Mouse (Mus musculus) limb, embryonic 11.5 days (tissue): ENCODE results near the gene Klf12. TPM values are rescaled to one million over a fixed set of nuclear protein-coding genes. Genes with fewer than 3 reads are reported as not detected.

Experiments
- ATAC-seq: fragments of 200-750 bp; cut with Nextera tagmentation; 2 replicates; pipeline ENCODE4 v1.8.0; 2017; ENCODE audit warnings: low read depth; ENCODE audit not compliant: insufficient number of reproducible peaks, low FRiP score, low TSS enrichment
- DNase-seq: peaks from one replicate; pipeline ENCODE4 v3.0.0-alpha.2; 2015; ENCODE audit warnings: low spot score
- H3K27ac ChIP-seq: fragments of 300-500 bp; sonication (generic); replicated peaks from 2 replicates; pipeline ENCODE4 v1.5.1; 2014; ENCODE audit warnings: low read depth, mild to moderate bottlenecking, low read length
- H3K27me3 ChIP-seq: fragments of 300-500 bp; sonication (generic); 2 replicates; pipeline ENCODE4 v1.6.1; 2014; ENCODE audit warnings: mild to moderate bottlenecking, low read length, mixed read lengths; ENCODE audit not compliant: control insufficient read depth, insufficient read depth
- H3K36me3 ChIP-seq: fragments of 300-500 bp; sonication (generic); 2 replicates; pipeline ENCODE4 v1.6.1; 2014; ENCODE audit warnings: mild to moderate bottlenecking, low read length, moderate library complexity, mixed read lengths; ENCODE audit not compliant: control insufficient read depth, insufficient read depth
- H3K4me1 ChIP-seq: fragments of 300-500 bp; sonication (generic); 2 replicates; pipeline ENCODE4 v1.6.1; 2014; ENCODE audit warnings: low read length, mixed read lengths; ENCODE audit not compliant: control insufficient read depth, insufficient read depth
- H3K4me2 ChIP-seq: fragments of 300-500 bp; sonication (generic); 2 replicates; pipeline ENCODE4 v1.6.1; 2014; ENCODE audit warnings: low read depth, mild to moderate bottlenecking, moderate library complexity; ENCODE audit not compliant: severe bottlenecking
- H3K4me3 ChIP-seq: fragments of 300-500 bp; sonication (generic); 2 replicates; pipeline ENCODE4 v1.5.1; 2014; ENCODE audit warnings: low read depth, low read length
- H3K9ac ChIP-seq: fragments of 300-500 bp; sonication (generic); 2 replicates; pipeline ENCODE4 v1.6.1; 2014; ENCODE audit warnings: mild to moderate bottlenecking, low read length
- H3K9me3 ChIP-seq: fragments of 300-500 bp; sonication (generic); 2 replicates; pipeline ENCODE4 v1.6.1; 2016; ENCODE audit warnings: low read length; ENCODE audit not compliant: control insufficient read depth
- WGBS: fragments of 180-500 bp; shearing (Covaris S2); extraction: QIAGEN DNeasy Blood & Tissue Kit; methylation state at CpG from one replicate; pipeline ENCODE4 v1.1.7; 2014; 5-methylcytosine and 5-hydroxymethylcytosine counted together
- polyA plus RNA-seq: library from polyadenylated mRNA; unstranded; fragments of >200 nt; fragmentation: Nextera tagmentation; extraction: Ambion mirVana; gene quantifications from 2 replicates; pipeline ENCODE4 v1.2.1, GENCODE M21; 2014

Klf12 gene
- polyA plus RNA-seq, 1 experiment from 2014 or later: 33.3 TPM

GRCm38 (mm10) chr14:100224151-100224550 is 60.3 kb downstream of the Klf12 start:
- no peaks in the 10 kb centered on the region for H3K27me3 ChIP-seq
- H3K27ac ChIP-seq: no peak overlapping the region
- H3K36me3 ChIP-seq: no peaks in the 10 kb centered on the region
- H3K9me3 ChIP-seq: no peaks in the 10 kb centered on the region
- no peak overlapping the region for H3K4me2 ChIP-seq
- ATAC-seq: no peak
- WGBS: 51% methylated on average over 4 of the region's 4 CpGs
- H3K4me3 ChIP-seq: no peak overlapping the region
- no peak overlapping the region for H3K9ac ChIP-seq
- no peak for DNase-seq
- 0 out of 2 replicates have a peak, but pooled peaks cover 6% of the 10 kb centered on the region for H3K4me1 ChIP-seq

- 85% methylated on average over 4 of the region's 4 CpGs for WGBS
- Histone ChIP-seq H3K9me3 (no peaks in the 10 kb centered on the region), H3K4me3 (no peak overlapping the region), H3K36me3 (no peaks in the 10 kb centered on the region), H3K4me2 (no peak overlapping the region), H3K9ac (no peak overlapping the region), H3K4me1 (0 out of 2 replicates have a peak, but pooled peaks cover 6% of the 10 kb centered on the region), H3K27me3 (no peaks in the 10 kb centered on the region), H3K27ac (no peak overlapping the region)
- DNase-seq: no peak
- no peak for ATAC-seq
Observed at GRCm38 (mm10) chr14:100222260-100222659, 62.2 kb downstream of the Klf12 start.

GRCm38 (mm10) chr14:100215213-100215785 is 69.2 kb downstream of the Klf12 start:
- no peak overlapping the region for H3K27ac ChIP-seq
- WGBS: 14% methylated on average over 4 of the region's 4 CpGs
- no peak overlapping the region for H3K4me3 ChIP-seq
- no peaks in the 10 kb centered on the region for H3K9me3 ChIP-seq
- H3K36me3 ChIP-seq: no peaks in the 10 kb centered on the region
- no peak overlapping the region for H3K9ac ChIP-seq
- no peaks in the 10 kb centered on the region for H3K4me1 ChIP-seq
- no peak for DNase-seq
- no peak for ATAC-seq
- H3K4me2 ChIP-seq: no peak overlapping the region
- H3K27me3 ChIP-seq: no peaks in the 10 kb centered on the region

GRCm38 (mm10) chr14:100213066-100213465 is 71.4 kb downstream of the Klf12 start:
- Histone ChIP-seq H3K9me3 (no peaks in the 10 kb centered on the region), H3K4me3 (no peak overlapping the region), H3K27me3 (no peaks in the 10 kb centered on the region), H3K36me3 (no peaks in the 10 kb centered on the region), H3K27ac (no peak overlapping the region), H3K4me2 (no peak overlapping the region), H3K9ac (no peak overlapping the region), H3K4me1 (no peaks in the 10 kb centered on the region)
- WGBS: 81% methylated on average over 7 of the region's 7 CpGs
- no peak for ATAC-seq
- DNase-seq: no peak

GRCm38 (mm10) chr14:100211826-100212117 is 72.7 kb downstream of the Klf12 start:
- ATAC-seq (no peak), DNase-seq (no peak)
- 87% methylated on average over 4 of the region's 4 CpGs for WGBS
- Histone ChIP-seq H3K4me3 (no peak overlapping the region), H3K27me3 (no peaks in the 10 kb centered on the region), H3K27ac (no peak overlapping the region), H3K9me3 (no peaks in the 10 kb centered on the region), H3K36me3 (no peaks in the 10 kb centered on the region), H3K4me1 (no peaks in the 10 kb centered on the region), H3K9ac (no peak overlapping the region), H3K4me2 (no peak overlapping the region)

- ATAC-seq (no peak), DNase-seq (no peak)
- WGBS: 77% methylated on average over 11 of the region's 11 CpGs
Observed at GRCm38 (mm10) chr14:100211036-100211825, 73.2 kb downstream of the Klf12 start.

GRCm38 (mm10) chr14:100209814-100210419 is 74.6 kb downstream of the Klf12 start:
- no peaks in the 10 kb centered on the region for H3K9me3 ChIP-seq
- H3K27ac ChIP-seq: no peak overlapping the region
- no peak overlapping the region for H3K4me2 ChIP-seq
- no peak for ATAC-seq
- H3K4me3 ChIP-seq: no peak overlapping the region
- WGBS: 47% methylated on average over 12 of the region's 12 CpGs
- no peaks in the 10 kb centered on the region for H3K27me3 ChIP-seq
- no peaks in the 10 kb centered on the region for H3K4me1 ChIP-seq
- no peak for DNase-seq
- H3K36me3 ChIP-seq: no peaks in the 10 kb centered on the region
- no peak overlapping the region for H3K9ac ChIP-seq

More at GRCm38 (mm10) chr14:100211036-100211825, 73.2 kb downstream of the Klf12 start:
- no peak overlapping the region for H3K4me2 ChIP-seq
- H3K36me3 ChIP-seq: no peaks in the 10 kb centered on the region
- H3K9me3 ChIP-seq: no peaks in the 10 kb centered on the region
- no peaks in the 10 kb centered on the region for H3K27me3 ChIP-seq
- no peaks in the 10 kb centered on the region for H3K4me1 ChIP-seq
- H3K4me3 ChIP-seq: no peak overlapping the region
- H3K9ac ChIP-seq: no peak overlapping the region
- H3K27ac ChIP-seq: no peak overlapping the region

GRCm38 (mm10) chr14:100207081-100207480 is 77.4 kb downstream of the Klf12 start:
- no peak for ATAC-seq

More at GRCm38 (mm10) chr14:100207081-100207480, 77.4 kb downstream of the Klf12 start:
- Histone ChIP-seq H3K4me3 (no peak overlapping the region), H3K36me3 (no peaks in the 10 kb centered on the region), H3K9ac (no peak overlapping the region), H3K27me3 (no peaks in the 10 kb centered on the region), H3K9me3 (no peaks in the 10 kb centered on the region), H3K4me2 (no peak overlapping the region), H3K27ac (no peak overlapping the region), H3K4me1 (no peaks in the 10 kb centered on the region)
- DNase-seq: no peak
- WGBS: 99% methylated on average over 3 of the region's 3 CpGs
